Mouse (Mus musculus): Measurements from ENCODE around the gene Trim37. TPM values are rescaled to one million over a fixed set of nuclear protein-coding genes. Genes with fewer than 3 reads are reported as not detected.

Trim37 gene
- polyA plus RNA-seq, 2 experiments: 12.3 to 21.9 TPM

DNA sequence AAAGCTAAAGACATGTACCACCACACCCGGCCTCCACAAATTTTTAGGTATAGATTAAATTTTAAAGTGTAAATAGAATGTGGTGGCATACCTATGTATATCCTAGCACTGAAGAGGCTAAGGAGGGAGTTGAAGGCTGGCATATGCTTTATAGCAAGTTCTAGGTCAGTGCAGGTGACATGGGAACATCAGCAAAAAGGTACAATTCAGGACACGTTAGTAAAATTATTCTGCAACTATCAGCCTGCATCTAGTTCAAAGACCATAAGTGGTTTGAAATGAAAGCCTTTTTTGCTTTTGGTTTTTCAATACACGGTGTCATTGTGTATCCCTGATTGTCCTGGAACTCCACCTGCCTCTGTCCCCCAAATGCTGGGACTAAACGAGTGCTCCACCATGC lies 1.3 kb upstream of the Trim37 start:
- H3K9ac ChIP-seq (ENCODE audit: low read depth, low read length, severe bottlenecking): no peak overlapping the region
- peaks cover 34% of the 10 kb centered on the region for H3K36me3 ChIP-seq (ENCODE audit: control insufficient read depth, insufficient read depth, low read length)
- peak overlapping the region; percentile 76; the same call in 1 of the 2 replicates for H3K4me2 ChIP-seq (replicated peaks; ENCODE audit: low read depth, low read length, severe bottlenecking)
- no peak overlapping the region; the same call in 1 of the 2 replicates for H3K27ac ChIP-seq (replicated peaks; ENCODE audit: low read depth, low read length)
- WGBS: 59% methylated on average over 4 of the region's 4 CpGs
- DNase-seq (ENCODE audit: low spot score) (no peak), ATAC-seq (ENCODE audit: low FRiP score, low read depth) (no peak)
- H3K9me3 ChIP-seq (ENCODE audit: control insufficient read depth, low read length): no peaks in the 10 kb centered on the region
- no peak overlapping the region for H3K4me3 ChIP-seq (replicated peaks; ENCODE audit: low read length)
- no peak for TF ChIP-seq POLR2A (IDR thresholded peaks at IDR 0.05; ENCODE audit: borderline replicate concordance, extremely low read depth, insufficient read depth, insufficient read length)
- peaks cover 4% of the 10 kb centered on the region; the same call in 1 of the 2 replicates for H3K4me1 ChIP-seq (ENCODE audit: control insufficient read depth, insufficient read depth, low read length)
- no peaks in the 10 kb centered on the region for H3K27me3 ChIP-seq (ENCODE audit: control insufficient read depth, insufficient read depth, low read length)

DNA sequence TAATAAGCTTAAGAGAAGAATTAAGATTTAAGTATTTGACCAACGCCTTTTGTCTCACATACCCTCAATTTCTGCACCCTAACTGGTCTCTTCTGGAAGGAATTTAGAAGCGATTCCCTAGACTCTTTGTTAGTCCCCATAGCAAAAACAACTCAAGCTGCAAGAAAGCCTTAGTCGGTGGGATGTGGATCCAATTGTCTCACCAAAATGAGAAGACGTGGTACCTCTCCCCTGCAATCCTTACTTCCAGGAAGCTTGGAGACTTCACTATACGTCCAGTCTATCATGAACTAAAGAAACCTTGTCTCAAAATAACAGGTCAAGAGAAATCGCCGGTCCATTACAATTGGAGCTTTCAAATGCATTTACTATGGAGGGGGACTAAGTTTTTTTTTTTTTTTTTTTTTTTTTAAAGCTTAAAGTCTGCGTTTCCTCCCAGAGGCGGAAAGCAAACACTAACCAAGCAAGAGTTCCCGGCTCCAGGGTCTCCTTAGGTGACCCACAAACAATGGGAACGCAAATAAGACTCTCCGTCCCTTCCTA lies 525 bp upstream of the Trim37 start:
- Histone ChIP-seq H3K4me1 (ENCODE audit: control insufficient read depth, insufficient read depth, low read length) (peaks cover 4% of the 10 kb centered on the region; the same call in 1 of the 2 replicates), H3K9me3 (ENCODE audit: control insufficient read depth, low read length) (no peaks in the 10 kb centered on the region), H3K4me3 (replicated peaks; ENCODE audit: low read length) (peak overlapping the region; percentile 93), H3K9ac (ENCODE audit: low read depth, low read length, severe bottlenecking) (peak overlapping the region; percentile 52), H3K4me2 (replicated peaks; ENCODE audit: low read depth, low read length, severe bottlenecking) (peak overlapping the region; percentile 76), H3K36me3 (ENCODE audit: control insufficient read depth, insufficient read depth, low read length) (peaks cover 26% of the 10 kb centered on the region), H3K27ac (replicated peaks; ENCODE audit: low read depth, low read length) (peak overlapping the region; percentile 66), H3K27me3 (ENCODE audit: control insufficient read depth, insufficient read depth, low read length) (no peaks in the 10 kb centered on the region)
- ATAC-seq (ENCODE audit: low FRiP score, low read depth) (no peak), DNase-seq (ENCODE audit: low spot score) (peak; percentile 8)
- no peak for TF ChIP-seq POLR2A (IDR thresholded peaks at IDR 0.05; ENCODE audit: borderline replicate concordance, extremely low read depth, insufficient read depth, insufficient read length)
- WGBS: 2% methylated on average over 12 of the region's 12 CpGs

DNA sequence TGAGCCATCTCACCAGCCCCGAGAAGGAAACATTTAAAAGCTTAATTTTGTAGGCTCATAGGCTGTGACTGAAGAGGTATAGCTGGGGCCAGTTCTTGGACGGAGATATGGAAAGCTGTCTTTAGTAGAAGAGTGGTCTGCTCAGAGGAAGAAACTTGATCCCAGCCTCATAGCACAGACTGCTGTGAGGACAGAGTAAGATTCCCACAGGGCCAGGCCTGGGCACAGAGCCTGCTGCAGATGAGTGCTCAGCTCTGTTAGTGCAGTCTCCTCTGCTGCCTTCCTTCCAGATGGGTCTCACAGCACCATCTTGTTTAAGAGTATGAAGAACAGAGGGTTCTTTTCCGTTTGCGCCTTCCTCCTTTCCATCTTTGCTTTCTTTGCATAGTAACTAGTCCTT lies 9.4 kb downstream of the Trim37 start:
- H3K36me3 ChIP-seq (ENCODE audit: control insufficient read depth, insufficient read depth, low read length): peaks cover 9% of the 10 kb centered on the region
- H3K9me3 ChIP-seq (ENCODE audit: control insufficient read depth, low read length): no peaks in the 10 kb centered on the region
- ATAC-seq (ENCODE audit: low FRiP score, low read depth) (peak; percentile 34; the same call in 1 of the 2 replicates), DNase-seq (ENCODE audit: low spot score) (peak; percentile 38)
- H3K9ac ChIP-seq (ENCODE audit: low read depth, low read length, severe bottlenecking): no peak overlapping the region
- H3K27ac ChIP-seq (replicated peaks; ENCODE audit: low read depth, low read length): no peak overlapping the region
- 82% methylated on average over 4 of the region's 4 CpGs for WGBS
- TF ChIP-seq POLR2A (IDR thresholded peaks at IDR 0.05; ENCODE audit: borderline replicate concordance, extremely low read depth, insufficient read depth, insufficient read length): no peak
- H3K27me3 ChIP-seq (ENCODE audit: control insufficient read depth, insufficient read depth, low read length): no peaks in the 10 kb centered on the region
- H3K4me2 ChIP-seq (replicated peaks; ENCODE audit: low read depth, low read length, severe bottlenecking): no peak overlapping the region
- H3K4me1 ChIP-seq (ENCODE audit: control insufficient read depth, insufficient read depth, low read length): no peaks in the 10 kb centered on the region
- no peak overlapping the region for H3K4me3 ChIP-seq (replicated peaks; ENCODE audit: low read length)

DNA sequence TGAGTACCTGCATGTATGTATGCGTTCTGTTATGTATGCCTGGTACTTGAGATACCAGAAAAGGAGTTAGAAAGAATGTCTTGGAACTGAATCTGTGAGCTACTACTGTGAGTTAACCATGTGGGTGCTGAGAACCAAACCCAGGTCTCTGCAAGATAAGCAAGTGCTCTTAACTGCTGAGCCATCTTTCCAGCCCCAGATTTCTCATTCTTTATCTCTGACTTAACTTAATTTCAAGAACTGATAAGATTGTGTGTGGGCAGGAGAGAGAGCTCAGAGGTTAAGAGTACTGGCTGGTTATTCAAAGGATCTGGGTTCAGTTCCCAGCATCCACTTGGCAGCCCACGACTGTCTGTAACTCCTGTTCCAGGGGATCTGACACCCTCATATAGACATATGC lies 31.1 kb downstream of the Trim37 start:
- no peak overlapping the region for H3K4me2 ChIP-seq (replicated peaks; ENCODE audit: low read depth, low read length, severe bottlenecking)
- H3K9me3 ChIP-seq (ENCODE audit: control insufficient read depth, low read length): no peaks in the 10 kb centered on the region
- 0 out of 2 replicates have a peak, but pooled peaks cover 2% of the 10 kb centered on the region for H3K36me3 ChIP-seq (ENCODE audit: control insufficient read depth, insufficient read depth, low read length)
- H3K4me1 ChIP-seq (ENCODE audit: control insufficient read depth, insufficient read depth, low read length): no peaks in the 10 kb centered on the region
- no peaks in the 10 kb centered on the region for H3K27me3 ChIP-seq (ENCODE audit: control insufficient read depth, insufficient read depth, low read length)
- H3K9ac ChIP-seq (ENCODE audit: low read depth, low read length, severe bottlenecking): no peak overlapping the region
- DNase-seq (ENCODE audit: low spot score) (no peak), ATAC-seq (ENCODE audit: low FRiP score, low read depth) (no peak)
- WGBS: 96% methylated on average over 2 of the region's 2 CpGs
- H3K4me3 ChIP-seq (replicated peaks; ENCODE audit: low read length): no peak overlapping the region
- no peak for TF ChIP-seq POLR2A (IDR thresholded peaks at IDR 0.05; ENCODE audit: borderline replicate concordance, extremely low read depth, insufficient read depth, insufficient read length)
- H3K27ac ChIP-seq (replicated peaks; ENCODE audit: low read depth, low read length): no peak overlapping the region

DNA sequence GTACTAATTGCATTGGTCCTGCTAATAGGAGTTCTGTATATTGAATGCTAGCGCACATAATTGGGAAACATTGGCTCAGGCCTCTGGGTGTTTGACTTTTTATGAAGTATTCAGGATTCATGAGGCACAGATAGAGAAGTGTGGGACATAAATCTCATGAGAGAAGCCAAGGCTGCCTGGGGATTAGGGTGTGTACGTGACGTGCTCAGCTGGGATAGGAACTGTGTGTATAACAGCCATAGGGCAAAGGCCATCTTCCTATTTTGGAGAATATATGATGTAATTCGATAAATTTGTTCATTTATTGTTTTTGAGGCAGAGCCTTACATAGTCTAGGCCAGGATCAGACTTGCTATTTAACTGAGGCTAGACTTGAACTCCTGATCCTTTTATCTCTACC lies 35.8 kb downstream of the Trim37 start:
- Histone ChIP-seq H3K27me3 (ENCODE audit: control insufficient read depth, insufficient read depth, low read length) (no peaks in the 10 kb centered on the region), H3K4me2 (replicated peaks; ENCODE audit: low read depth, low read length, severe bottlenecking) (no peak overlapping the region), H3K27ac (replicated peaks; ENCODE audit: low read depth, low read length) (no peak overlapping the region), H3K9me3 (ENCODE audit: control insufficient read depth, low read length) (no peaks in the 10 kb centered on the region), H3K9ac (ENCODE audit: low read depth, low read length, severe bottlenecking) (no peak overlapping the region), H3K4me1 (ENCODE audit: control insufficient read depth, insufficient read depth, low read length) (no peaks in the 10 kb centered on the region), H3K4me3 (replicated peaks; ENCODE audit: low read length) (no peak overlapping the region), H3K36me3 (ENCODE audit: control insufficient read depth, insufficient read depth, low read length) (peaks cover 25% of the 10 kb centered on the region)
- WGBS: 85% methylated on average over 4 of the region's 4 CpGs
- DNase-seq (ENCODE audit: low spot score) (no peak), ATAC-seq (ENCODE audit: low FRiP score, low read depth) (no peak)
- TF ChIP-seq POLR2A (IDR thresholded peaks at IDR 0.05; ENCODE audit: borderline replicate concordance, extremely low read depth, insufficient read depth, insufficient read length): no peak

All from limb, embryonic 14.5 days (tissue).